Mouse (Mus musculus) erythroblast, embryonic 14.5 days (primary cell): ENCODE data around the gene Bach2. TPM values are rescaled to one million over a fixed set of nuclear protein-coding genes. Genes with fewer than 3 reads are reported as not detected.

Source experiments
- H3K27me3 ChIP-seq: 2 replicates; pipeline ENCODE4 v1.6.1; 2012; ENCODE audit warnings: inconsistent platforms; ENCODE audit not compliant: control insufficient read depth
- H3K36me3 ChIP-seq: 2 replicates; pipeline ENCODE4 v1.6.1; 2012; ENCODE audit warnings: mild to moderate bottlenecking, inconsistent platforms; ENCODE audit not compliant: control insufficient read depth
- H3K4me1 ChIP-seq: 2 replicates; pipeline ENCODE4 v1.6.1; 2012; ENCODE audit warnings: inconsistent platforms; ENCODE audit not compliant: control insufficient read depth
- H3K4me3 ChIP-seq: replicated peaks from 2 replicates; pipeline ENCODE3; 2012; ENCODE audit warnings: moderate library complexity, mild to moderate bottlenecking, inconsistent platforms
- H3K9me3 ChIP-seq: 2 replicates; pipeline ENCODE4 v1.6.1; 2012; ENCODE audit warnings: low read length, inconsistent platforms, mixed read lengths; ENCODE audit not compliant: control insufficient read depth
- GATA1 ChIP-seq: IDR thresholded peaks from 2 replicates; pipeline ENCODE4 v1.6.1; 2012; ENCODE audit warnings: low read length, inconsistent platforms, mixed read lengths
- TAL1 ChIP-seq: IDR thresholded peaks from 3 replicates; pipeline ENCODE4 v1.6.1; 2012; ENCODE audit warnings: low read length, inconsistent platforms, mixed read lengths
- polyA plus RNA-seq: library from polyadenylated mRNA; stranded (reverse); fragments of >175 nt; gene quantifications from 2 replicates; pipeline ENCODE4 v1.2.3, GENCODE M21; 2012

The Bach2 gene
- polyA plus RNA-seq, 1 experiment, result 0.02 TPM

DNA sequence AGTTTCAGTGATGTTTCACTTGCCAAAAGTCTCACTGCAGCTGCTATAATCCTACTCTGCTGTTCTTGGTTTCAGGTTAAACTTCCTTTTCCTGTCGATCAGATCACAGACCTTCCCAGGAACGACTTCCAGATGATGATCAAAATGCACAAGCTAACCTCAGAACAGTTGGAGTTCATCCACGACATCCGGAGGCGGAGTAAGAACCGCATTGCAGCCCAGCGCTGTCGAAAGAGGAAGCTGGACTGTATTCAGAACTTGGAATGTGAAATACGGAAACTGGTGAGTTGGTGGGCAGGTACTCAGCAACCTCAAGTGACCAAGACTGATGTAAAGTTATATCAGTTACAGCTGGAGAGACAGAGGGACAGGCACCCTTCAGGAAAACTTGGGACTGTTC is 336.6 kb downstream of the Bach2 start:
- H3K4me3 ChIP-seq, result no peak overlapping the region
- no peaks in the 10 kb centered on the region for H3K27me3 ChIP-seq
- H3K4me1 ChIP-seq, result no peaks in the 10 kb centered on the region
- H3K36me3 ChIP-seq, result no peaks in the 10 kb centered on the region; the same call in 1 of the 2 replicates
- no peaks in the 10 kb centered on the region for H3K9me3 ChIP-seq
- TF ChIP-seq TAL1 (no peak), GATA1 (no peak)

DNA sequence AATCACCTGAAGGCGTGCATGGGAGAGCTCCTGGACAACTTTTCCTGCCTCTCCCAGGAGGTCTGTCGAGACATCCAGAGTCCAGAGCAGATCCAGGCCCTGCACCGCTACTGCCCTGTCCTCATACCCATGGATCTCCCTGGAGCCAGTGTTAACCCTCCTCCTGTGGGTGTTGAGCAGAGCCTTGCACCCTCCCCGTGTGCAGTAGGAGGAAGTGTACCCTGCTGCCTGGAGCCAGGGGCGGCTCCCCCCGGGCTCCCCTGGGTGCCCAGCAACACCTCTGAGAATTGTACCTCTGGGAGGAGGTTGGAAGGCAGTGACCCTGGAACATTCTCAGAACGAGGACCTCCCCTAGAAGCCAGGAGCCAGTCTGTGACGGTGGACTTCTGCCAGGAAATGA is 341.2 kb downstream of the Bach2 start:
- Histone ChIP-seq H3K4me1 (no peaks in the 10 kb centered on the region), H3K9me3 (no peaks in the 10 kb centered on the region), H3K4me3 (no peak overlapping the region), H3K27me3 (no peaks in the 10 kb centered on the region), H3K36me3 (no peaks in the 10 kb centered on the region; the same call in 1 of the 2 replicates)
- TF ChIP-seq TAL1, result no peak
- TF ChIP-seq GATA1, result no peak

DNA sequence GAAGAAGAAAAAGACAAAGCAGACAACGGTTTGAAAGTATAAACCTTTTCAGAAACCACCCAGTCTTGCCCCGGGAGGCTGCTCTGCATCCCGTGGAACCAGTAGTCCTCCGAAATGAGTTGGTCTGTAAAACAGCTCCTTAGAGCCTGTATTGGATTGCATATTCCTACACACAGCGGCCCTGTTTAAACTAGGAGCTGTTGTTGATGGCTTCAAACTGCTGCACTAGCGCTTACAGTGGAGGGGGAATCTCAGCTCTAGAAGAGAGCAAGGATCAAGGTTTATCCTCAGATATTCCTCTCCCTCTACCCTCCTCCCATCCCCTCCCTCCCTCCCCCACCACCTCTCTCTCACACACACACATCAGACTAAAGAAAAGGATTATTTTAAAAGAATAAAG is 345.6 kb downstream of the Bach2 start:
- H3K4me3 ChIP-seq, result no peak overlapping the region
- H3K4me1 ChIP-seq, result no peaks in the 10 kb centered on the region
- H3K9me3 ChIP-seq, result no peaks in the 10 kb centered on the region
- no peak for TF ChIP-seq TAL1
- TF ChIP-seq GATA1, result no peak
- no peaks in the 10 kb centered on the region for H3K27me3 ChIP-seq
- no peaks in the 10 kb centered on the region for H3K36me3 ChIP-seq

DNA sequence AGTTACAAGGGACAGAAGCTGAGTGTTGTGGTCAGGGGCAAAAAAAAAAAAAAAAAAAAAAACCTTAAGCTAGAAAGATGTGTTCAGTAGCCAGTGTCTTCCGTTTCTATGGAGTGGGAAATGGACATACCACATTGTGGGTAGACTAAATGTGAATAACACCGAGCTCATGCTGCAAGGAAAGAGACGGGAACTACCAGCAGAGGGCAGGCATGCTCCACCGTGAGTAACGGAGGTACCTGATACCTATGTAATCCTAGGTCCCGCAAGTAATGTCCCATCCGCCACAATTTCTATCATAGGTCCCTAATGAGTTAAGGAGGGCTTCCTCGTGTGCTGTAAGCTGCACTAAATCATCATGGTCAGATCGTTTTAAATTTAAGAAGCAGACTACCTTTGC is 348.0 kb downstream of the Bach2 start:
- Histone ChIP-seq H3K36me3 (no peaks in the 10 kb centered on the region), H3K27me3 (no peaks in the 10 kb centered on the region), H3K4me3 (no peak overlapping the region), H3K4me1 (no peaks in the 10 kb centered on the region), H3K9me3 (no peaks in the 10 kb centered on the region)
- TF ChIP-seq GATA1, result no peak
- no peak for TF ChIP-seq TAL1

DNA sequence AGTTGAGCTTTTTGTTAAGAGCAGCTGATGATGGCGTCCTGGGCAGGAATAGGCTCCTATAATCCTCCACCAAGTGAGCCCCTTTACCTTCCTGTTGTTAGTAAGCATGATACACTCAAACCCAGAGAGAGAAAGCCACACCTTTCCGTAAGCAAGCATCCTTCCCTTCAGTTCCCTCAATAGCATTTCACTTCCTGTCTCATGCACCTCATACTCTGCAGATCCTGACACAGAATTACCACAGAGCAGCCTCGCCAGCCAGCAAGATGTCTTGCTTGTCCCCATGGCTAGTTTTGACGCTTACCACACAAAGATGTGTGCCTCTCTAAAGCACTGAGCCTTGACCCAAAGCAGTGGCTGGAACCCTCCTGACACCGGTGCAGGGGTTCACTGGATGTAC is 348.9 kb downstream of the Bach2 start:
- no peaks in the 10 kb centered on the region for H3K4me1 ChIP-seq
- TF ChIP-seq GATA1 (no peak), TAL1 (no peak)
- H3K4me3 ChIP-seq, result no peak overlapping the region
- no peaks in the 10 kb centered on the region for H3K36me3 ChIP-seq
- no peaks in the 10 kb centered on the region for H3K9me3 ChIP-seq
- no peaks in the 10 kb centered on the region for H3K27me3 ChIP-seq

DNA sequence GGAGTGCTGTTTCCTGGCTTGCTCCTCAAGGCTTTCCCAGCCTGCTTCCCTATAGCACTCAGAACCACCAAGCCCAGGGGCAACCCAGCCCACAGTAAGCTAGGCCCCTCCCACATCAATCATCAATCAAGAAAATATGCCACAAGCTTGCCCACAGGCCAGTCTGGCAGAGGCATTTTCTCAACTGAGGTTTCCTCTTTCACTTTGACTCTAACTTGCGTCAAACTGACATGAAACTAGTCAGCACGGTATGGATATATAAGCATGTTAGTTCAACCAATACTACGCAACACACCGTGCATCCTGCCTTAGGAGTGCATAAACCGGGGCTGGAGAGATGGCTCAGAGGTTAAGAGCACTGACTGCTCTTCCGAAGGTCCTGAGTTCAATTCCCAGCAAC is 349.6 kb downstream of the Bach2 start:
- TF ChIP-seq TAL1 (no peak), GATA1 (no peak)
- Histone ChIP-seq H3K4me3 (no peak overlapping the region), H3K9me3 (no peaks in the 10 kb centered on the region), H3K4me1 (no peaks in the 10 kb centered on the region), H3K27me3 (no peaks in the 10 kb centered on the region), H3K36me3 (no peaks in the 10 kb centered on the region)

DNA sequence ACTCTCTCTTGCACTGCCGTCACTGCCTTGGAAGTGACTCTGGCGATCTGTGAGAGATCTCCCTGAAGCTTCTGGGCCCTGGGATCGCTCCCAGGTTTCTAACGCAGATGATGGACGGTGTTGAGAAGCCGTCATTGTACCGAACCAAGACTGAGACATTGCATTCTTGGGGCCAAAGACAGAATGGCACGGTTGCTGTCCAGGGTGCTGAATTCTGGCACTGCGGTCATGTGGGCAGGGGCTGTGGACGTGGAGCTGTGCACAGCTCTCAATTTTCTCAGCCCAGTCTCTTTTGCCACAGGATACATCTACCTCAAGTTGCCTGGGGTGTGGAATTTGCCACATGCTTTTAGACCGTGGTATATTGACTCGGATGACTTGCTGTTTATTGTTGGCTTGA is 362.5 kb downstream of the Bach2 start:
- TF ChIP-seq TAL1, result no peak
- Histone ChIP-seq H3K36me3 (no peaks in the 10 kb centered on the region), H3K4me3 (no peak overlapping the region), H3K27me3 (no peaks in the 10 kb centered on the region), H3K9me3 (no peaks in the 10 kb centered on the region), H3K4me1 (no peaks in the 10 kb centered on the region)

DNA sequence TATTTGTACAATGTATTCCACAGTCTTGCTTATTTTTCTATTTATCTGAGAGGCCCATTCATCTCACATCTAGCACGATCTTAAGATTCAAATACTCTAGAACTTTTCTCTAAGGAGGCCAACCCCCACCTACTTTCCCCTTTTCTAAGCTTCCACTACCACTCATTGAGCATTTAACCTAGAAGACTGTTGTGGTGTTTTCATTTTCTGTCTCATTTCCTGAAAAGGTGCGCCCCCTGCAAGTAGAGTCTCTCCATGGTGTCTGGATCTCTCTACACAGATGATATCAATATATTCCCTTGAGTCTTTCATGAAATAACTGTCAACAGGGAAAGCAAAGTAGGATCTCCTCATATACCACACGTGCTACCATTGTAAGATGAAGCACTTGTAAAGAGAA is 364.1 kb downstream of the Bach2 start, which contains the start of gene Gja10:
Gja10 (minus strand) TSS at position 101 of the 400 bp plus-strand sequence.
- Histone ChIP-seq H3K4me3 (no peak within 1 kb of the TSS), H3K9me3 (no peaks in the 10 kb centered on the region), H3K36me3 (no peaks in the 10 kb centered on the region), H3K27me3 (no peaks in the 10 kb centered on the region), H3K4me1 (no peaks in the 10 kb centered on the region)
- TF ChIP-seq GATA1, result no peak
- no peak for TF ChIP-seq TAL1

DNA sequence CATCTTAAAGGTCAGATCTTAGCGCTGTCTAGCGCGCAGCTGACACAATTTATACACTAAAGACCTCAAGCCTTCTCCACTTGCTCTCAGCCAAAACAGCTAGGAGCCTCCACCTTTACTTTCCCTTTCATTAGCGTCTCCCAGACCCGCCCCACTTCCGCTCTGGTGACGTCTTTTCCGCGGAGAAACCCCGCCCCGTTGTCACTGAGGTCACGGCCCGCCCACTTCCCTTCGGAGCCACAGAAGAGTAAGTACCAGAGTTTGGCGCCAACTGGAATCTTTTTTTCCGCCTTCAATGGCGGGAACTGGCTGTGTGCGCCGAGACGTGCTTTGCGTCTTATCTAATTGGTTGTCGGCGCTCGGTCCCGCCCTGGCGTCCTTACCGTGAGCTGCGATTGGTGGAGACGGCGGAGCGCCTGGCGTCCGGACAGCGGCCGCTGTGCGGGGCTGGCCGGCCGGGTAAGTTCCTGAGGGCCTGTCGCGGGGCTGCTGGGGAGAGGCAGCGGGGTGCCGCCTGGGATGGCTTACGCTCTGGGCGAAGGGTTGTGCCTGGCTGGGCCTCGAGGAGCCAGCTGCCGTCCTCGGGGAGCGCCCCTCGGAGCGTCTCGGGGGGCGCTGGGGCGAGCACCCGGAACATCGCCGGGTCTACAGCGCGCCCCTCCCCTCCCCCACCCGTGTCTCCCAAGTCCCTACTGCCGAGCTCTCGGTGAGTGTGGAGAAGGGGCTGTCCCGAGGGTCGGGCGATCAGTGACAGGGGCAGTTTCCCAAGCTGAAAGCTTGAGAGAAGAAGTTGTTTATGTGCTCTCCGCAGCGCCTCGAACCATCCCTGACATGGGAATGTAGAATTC is 376.7 kb downstream of the Bach2 start, which contains the start of gene Casp8ap2:
Casp8ap2 (plus strand) TSS at position 418 of the 848 bp plus-strand sequence.
- no peaks in the 10 kb centered on the region for H3K27me3 ChIP-seq
- H3K4me1 ChIP-seq, result peaks cover 33% of the 10 kb centered on the region
- peak within 1 kb of the TSS; percentile 87 for H3K4me3 ChIP-seq
- H3K9me3 ChIP-seq, result no peaks in the 10 kb centered on the region
- TF ChIP-seq GATA1 (no peak), TAL1 (no peak)
- peaks cover 27% of the 10 kb centered on the region for H3K36me3 ChIP-seq

DNA sequence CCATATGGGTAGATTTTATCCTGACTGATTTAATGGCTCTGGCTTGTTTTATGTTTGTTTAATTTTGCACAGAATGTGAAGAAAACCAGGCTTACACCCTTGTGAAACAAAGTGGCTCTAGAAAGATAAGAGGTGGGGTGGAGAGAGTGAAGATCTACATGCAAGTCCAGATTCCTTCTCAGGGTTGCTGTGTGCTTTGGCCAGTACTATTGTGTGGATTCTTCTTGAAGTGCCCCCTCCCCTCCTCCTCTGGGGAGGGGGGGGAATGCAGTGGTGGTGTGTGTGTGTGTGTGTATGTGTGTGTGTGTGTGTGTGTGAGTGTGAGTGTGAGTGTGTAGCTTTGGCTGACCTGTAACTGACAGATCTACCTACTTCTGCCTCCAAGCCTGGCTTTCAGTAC is 383.0 kb downstream of the Bach2 start:
- Histone ChIP-seq H3K9me3 (no peaks in the 10 kb centered on the region), H3K36me3 (peaks cover 78% of the 10 kb centered on the region), H3K27me3 (no peaks in the 10 kb centered on the region), H3K4me3 (no peak overlapping the region), H3K4me1 (peaks cover 26% of the 10 kb centered on the region)
- TF ChIP-seq TAL1, result no peak
- TF ChIP-seq GATA1, result no peak
